Mouse (Mus musculus) ovary, adult 10 weeks (tissue): ENCODE data around the gene Nnmt. TPM values are rescaled to one million over a fixed set of nuclear protein-coding genes. Genes with fewer than 3 reads are reported as not detected.

Source experiments
- polyA plus RNA-seq: library from polyadenylated mRNA; stranded (reverse); fragments of 350-450 nt; fragmentation: Illumina TruSeq; extraction: RNeasy Lipid Tissue Mini Kit (QIAGEN cat#74804); gene quantifications from one replicate; pipeline ENCODE4 v1.2.3, GENCODE M21; 2014

The Nnmt gene
- 4.7 TPM for polyA plus RNA-seq

GRCm38 (mm10) chr9:48604939-48605598 lies at the start of gene Nnmt:
Nnmt (minus strand) TSS chr9:48605153.

Other genes with a start within 250 kb of the Nnmt start
- 132 TPM for gene Rexo2, start 124.5 kb downstream of the Nnmt start, polyA plus RNA-seq
- 167 TPM for gene Rbm7, start 109.9 kb downstream of the Nnmt start, polyA plus RNA-seq
- not detected for gene Gm5617, start 109.7 kb downstream of the Nnmt start, polyA plus RNA-seq
- 1.2 TPM for gene Zbtb16, start 231.1 kb upstream of the Nnmt start, polyA plus RNA-seq